Mouse (Mus musculus) spleen, adult 2 months (tissue): ENCODE data around the gene Atg3. TPM values are rescaled to one million over a fixed set of nuclear protein-coding genes. Genes with fewer than 3 reads are reported as not detected.

ENCODE experiments used
- DNase-seq, 2 experiments: peaks; one replicate each; pipeline versions ENCODE4 v3.0.0 to v3.0.0-alpha.2; 2012 to 2021; ENCODE audit warnings: low spot score in 2 of 2, low read depth in 1 of 2
- H3K27ac ChIP-seq: fragments of 200-500 bp; 2 replicates; pipeline ENCODE4 v1.5.1; 2012; ENCODE audit warnings: low read length, inconsistent platforms; ENCODE audit not compliant: insufficient read depth
- H3K27me3 ChIP-seq: fragments of 200-500 bp; 2 replicates; pipeline ENCODE4 v1.6.1; 2012; ENCODE audit warnings: mild to moderate bottlenecking, moderate library complexity, low read length, inconsistent platforms; ENCODE audit not compliant: control insufficient read depth, insufficient read depth
- H3K36me3 ChIP-seq: fragments of 200-500 bp; 2 replicates; pipeline ENCODE4 v1.6.1; 2012; ENCODE audit warnings: mild to moderate bottlenecking, low read length, inconsistent platforms; ENCODE audit not compliant: control insufficient read depth, insufficient read depth
- H3K4me1 ChIP-seq: fragments of 200-500 bp; 2 replicates; pipeline ENCODE4 v1.6.1; 2011; ENCODE audit warnings: inconsistent platforms; ENCODE audit not compliant: control insufficient read depth, insufficient read depth, insufficient read length
- H3K4me3 ChIP-seq: fragments of 200-500 bp; 2 replicates; pipeline ENCODE4 v1.5.1; 2011; ENCODE audit warnings: mild to moderate bottlenecking, inconsistent platforms; ENCODE audit not compliant: insufficient read depth, insufficient read length; ENCODE audit errors: extremely low read depth
- CTCF ChIP-seq: fragments of 200-500 bp; IDR thresholded peaks from 2 replicates; pipeline ENCODE4 v1.5.1; 2011; ENCODE audit warnings: mild to moderate bottlenecking, inconsistent platforms; ENCODE audit not compliant: insufficient read depth, insufficient read length, insufficient replicate concordance; ENCODE audit errors: extremely low read depth
- POLR2A ChIP-seq: fragments of 200-500 bp; IDR thresholded peaks from 2 replicates; pipeline ENCODE4 v1.6.1; 2011; ENCODE audit warnings: low read depth, low read length, inconsistent platforms
- WGBS: fragments of 180-500 bp; shearing (Covaris S2); methylation state at CpG from one replicate; pipeline ENCODE4 v1.1.7; 2018; 5-methylcytosine and 5-hydroxymethylcytosine counted together
- polyA plus RNA-seq: library from polyadenylated mRNA; depleted of rRNA; stranded (reverse); fragments of >200 nt; gene quantifications from 2 replicates; pipeline ENCODE4 v1.2.3, GENCODE M21; 2012

Atg3 gene
- polyA plus RNA-seq, 1 experiment, result 13.8 TPM

GRCm38 (mm10) chr16:45204438-45204837 is 45.9 kb downstream of the Atg3 start:
- 31% methylated on average over 4 of the region's 4 CpGs for whole genome bisulfite sequencing
- no peaks in the 10 kb centered on the region; the same call in 1 of the 2 replicates for H3K4me1 ChIP-seq
- no peaks in the 10 kb centered on the region for H3K36me3 ChIP-seq
- TF ChIP-seq CTCF, result no peak
- no peak for TF ChIP-seq POLR2A
- H3K27ac ChIP-seq, result no peak overlapping the region
- DNase-seq, result no peak
- H3K4me3 ChIP-seq, result no peak overlapping the region
- H3K27me3 ChIP-seq, result no peaks in the 10 kb centered on the region

GRCm38 (mm10) chr16:45204859-45205670 is 46.5 kb downstream of the Atg3 start:
- 40% methylated on average over 12 of the region's 12 CpGs for WGBS
- H3K4me3 ChIP-seq, result no peak overlapping the region
- DNase-seq, result no peak
- no peak for TF ChIP-seq POLR2A
- no peak for TF ChIP-seq CTCF
- H3K27ac ChIP-seq, result no peak overlapping the region
- H3K36me3 ChIP-seq, result no peaks in the 10 kb centered on the region
- no peaks in the 10 kb centered on the region for H3K27me3 ChIP-seq
- H3K4me1 ChIP-seq, result no peaks in the 10 kb centered on the region; the same call in 1 of the 2 replicates

GRCm38 (mm10) chr16:45222016-45222415 is 63.4 kb downstream of the Atg3 start:
- TF ChIP-seq POLR2A, result no peak
- no peak for TF ChIP-seq CTCF
- Histone ChIP-seq H3K4me3 (no peak overlapping the region), H3K4me1 (peaks cover 7% of the 10 kb centered on the region; the same call in 1 of the 2 replicates), H3K27me3 (no peaks in the 10 kb centered on the region), H3K27ac (peak overlapping the region; percentile 89; the same call in 1 of the 2 replicates), H3K36me3 (no peaks in the 10 kb centered on the region; the same call in 1 of the 2 replicates)
- no peak for DNase-seq
- 87% methylated on average over 2 of the region's 2 CpGs for WGBS

- no peak for TF ChIP-seq CTCF
- no peak for TF ChIP-seq POLR2A
- H3K27me3 ChIP-seq, result no peaks in the 10 kb centered on the region
- peaks cover 9% of the 10 kb centered on the region; the same call in 1 of the 2 replicates for H3K4me1 ChIP-seq
- 13% methylated on average over 3 of the region's 3 CpGs for WGBS
- H3K4me3 ChIP-seq, result peak overlapping the region; percentile 42; the same call in 1 of the 2 replicates
- peak in 1 of 2 experiments; percentile 33 for DNase-seq
- peak overlapping the region; percentile 89 for H3K27ac ChIP-seq
- H3K36me3 ChIP-seq, result peaks cover under 1% of the 10 kb centered on the region; the same call in 1 of the 2 replicates
Measured at GRCm38 (mm10) chr16:45222771-45223170, 64.2 kb downstream of the Atg3 start.

- 9% methylated on average over 10 of the region's 10 CpGs for WGBS
- H3K4me3 ChIP-seq, result peak within 1 kb of the TSS; percentile 65
- H3K4me1 ChIP-seq, result peaks cover 9% of the 10 kb centered on the region; the same call in 1 of the 2 replicates
- peak within 1 kb of the TSS; percentile 92 for H3K27ac ChIP-seq
- no peaks in the 10 kb centered on the region for H3K27me3 ChIP-seq
- peaks cover 2% of the 10 kb centered on the region; the same call in 1 of the 2 replicates for H3K36me3 ChIP-seq
- DNase-seq, result peak; percentile 65 to 73
- no peak for TF ChIP-seq CTCF
- TF ChIP-seq POLR2A, result peak; percentile 74
Measured at GRCm38 (mm10) chr16:45223648-45224388, 65.2 kb downstream of the Atg3 start, which contains the start of gene Btla. Gene Btla (plus strand): TSS chr16:45224315.

GRCm38 (mm10) chr16:45224431-45225008 is 65.9 kb downstream of the Atg3 start:
- peak overlapping the region; percentile 92 for H3K27ac ChIP-seq
- TF ChIP-seq POLR2A, result no peak; the same call in 1 of the 2 replicates
- peaks cover 11% of the 10 kb centered on the region; the same call in 1 of the 2 replicates for H3K4me1 ChIP-seq
- H3K36me3 ChIP-seq, result peaks cover 2% of the 10 kb centered on the region; the same call in 1 of the 2 replicates
- no peaks in the 10 kb centered on the region for H3K27me3 ChIP-seq
- WGBS, result 23% methylated on average over 4 of the region's 4 CpGs
- peak in 1 of 2 experiments; percentile 41 for DNase-seq
- H3K4me3 ChIP-seq, result peak overlapping the region; percentile 65
